Mouse (Mus musculus) embryonic facial prominence, embryonic 15.5 days (tissue): ENCODE results near the gene Spata7. TPM values are rescaled to one million over a fixed set of nuclear protein-coding genes. Genes with fewer than 3 reads are reported as not detected.
A peak's percentile ranks its signal among the peaks of the same experiment; 100 is the strongest.

ENCODE experiments used
- ATAC-seq: fragments of 200-750 bp; cut with Nextera tagmentation; 2 replicates; pipeline ENCODE4 v1.8.0; 2017; ENCODE audit warnings: low read depth, moderate TSS enrichment; ENCODE audit not compliant: insufficient number of reproducible peaks, low FRiP score, low TSS enrichment
- H3K27ac ChIP-seq: fragments of 300-500 bp; sonication (generic); replicated peaks from 2 replicates; pipeline ENCODE4 v1.5.1; 2015; ENCODE audit warnings: mild to moderate bottlenecking, inconsistent platforms
- H3K27me3 ChIP-seq: fragments of 300-500 bp; sonication (generic); 2 replicates; pipeline ENCODE4 v1.6.1; 2015; ENCODE audit warnings: inconsistent platforms
- H3K36me3 ChIP-seq: fragments of 300-500 bp; sonication (generic); 2 replicates; pipeline ENCODE4 v1.6.1; 2015; ENCODE audit warnings: mild to moderate bottlenecking, inconsistent platforms
- H3K4me1 ChIP-seq: fragments of 300-500 bp; sonication (generic); 2 replicates; pipeline ENCODE4 v1.6.1; 2015; ENCODE audit warnings: inconsistent platforms
- H3K4me2 ChIP-seq: fragments of 300-500 bp; sonication (generic); replicated peaks from 2 replicates; pipeline ENCODE4 v1.6.1; 2015; ENCODE audit warnings: mild to moderate bottlenecking, inconsistent platforms
- H3K4me3 ChIP-seq: fragments of 300-500 bp; sonication (generic); replicated peaks from 2 replicates; pipeline ENCODE4 v1.5.1; 2015; ENCODE audit warnings: mild to moderate bottlenecking, inconsistent platforms
- H3K9ac ChIP-seq: fragments of 300-500 bp; sonication (generic); 2 replicates; pipeline ENCODE4 v1.6.1; 2015; ENCODE audit warnings: inconsistent platforms
- H3K9me3 ChIP-seq: fragments of 300-500 bp; sonication (generic); replicated peaks from 2 replicates; pipeline ENCODE4 v1.6.1; 2016; ENCODE audit warnings: inconsistent platforms
- WGBS: fragments of 180-500 bp; shearing (Covaris S2); methylation state at CpG from one replicate; pipeline ENCODE4 v1.1.7; 2015; 5-methylcytosine and 5-hydroxymethylcytosine counted together
- polyA plus RNA-seq: library from polyadenylated mRNA; unstranded; fragments of >200 nt; fragmentation: Nextera tagmentation; extraction: Ambion mirVana; gene quantifications from 2 replicates; pipeline ENCODE4 v1.2.1, GENCODE M21; 2015

The Spata7 gene
- polyA plus RNA-seq, 1 experiment from 2014 or later, result 15.0 TPM

- Histone ChIP-seq H3K9me3 (no peaks in the 10 kb centered on the region), H3K4me3 (no peak overlapping the region), H3K27ac (no peak overlapping the region), H3K36me3 (peaks cover 14% of the 10 kb centered on the region; the same call in 1 of the 2 replicates), H3K4me1 (0 out of 2 replicates have a peak, but pooled peaks cover 3% of the 10 kb centered on the region), H3K9ac (no peak overlapping the region), H3K4me2 (no peak overlapping the region), H3K27me3 (no peaks in the 10 kb centered on the region)
- 59% methylated on average over 6 of the region's 6 CpGs for WGBS
- no peak for ATAC-seq
These were observed 45.9 kb downstream of the Spata7 start for GRCm38 (mm10) chr12:98673879-98674278.

- H3K27ac ChIP-seq, result 0 out of 2 replicates have a peak overlapping the region, but pooled peaks have one; percentile 71
- ATAC-seq, result peak; percentile 86
- 0 out of 2 replicates have a peak, but pooled peaks cover 3% of the 10 kb centered on the region for H3K4me1 ChIP-seq
- peak overlapping the region; percentile 34 for H3K4me3 ChIP-seq
- no peaks in the 10 kb centered on the region for H3K9me3 ChIP-seq
- no peak overlapping the region for H3K9ac ChIP-seq
- peaks cover 19% of the 10 kb centered on the region; the same call in 1 of the 2 replicates for H3K36me3 ChIP-seq
- no peaks in the 10 kb centered on the region for H3K27me3 ChIP-seq
- 12% methylated on average over 9 of the region's 9 CpGs for WGBS
- H3K4me2 ChIP-seq, result peak overlapping the region; percentile 49
These were observed 46.7 kb downstream of the Spata7 start for GRCm38 (mm10) chr12:98674627-98675143.

GRCm38 (mm10) chr12:98676861-98677260 is 48.9 kb downstream of the Spata7 start:
- Histone ChIP-seq H3K9me3 (no peaks in the 10 kb centered on the region), H3K27ac (no peak overlapping the region), H3K9ac (no peak overlapping the region), H3K27me3 (no peaks in the 10 kb centered on the region), H3K4me3 (no peak overlapping the region), H3K4me2 (no peak overlapping the region), H3K36me3 (peaks cover 27% of the 10 kb centered on the region), H3K4me1 (0 out of 2 replicates have a peak, but pooled peaks cover 3% of the 10 kb centered on the region)
- 88% methylated on average over 6 of the region's 6 CpGs for WGBS
- no peak for ATAC-seq

GRCm38 (mm10) chr12:98677336-98677735 is 49.4 kb downstream of the Spata7 start:
- Histone ChIP-seq H3K27ac (no peak overlapping the region), H3K9ac (no peak overlapping the region), H3K9me3 (no peaks in the 10 kb centered on the region), H3K36me3 (peaks cover 32% of the 10 kb centered on the region), H3K4me1 (0 out of 2 replicates have a peak, but pooled peaks cover 3% of the 10 kb centered on the region), H3K4me3 (no peak overlapping the region), H3K27me3 (no peaks in the 10 kb centered on the region), H3K4me2 (no peak overlapping the region)
- WGBS, result 53% methylated on average over 14 of the region's 14 CpGs
- no peak for ATAC-seq

GRCm38 (mm10) chr12:98679906-98680305 is 51.9 kb downstream of the Spata7 start:
- Histone ChIP-seq H3K27me3 (no peaks in the 10 kb centered on the region), H3K4me3 (no peak overlapping the region), H3K27ac (no peak overlapping the region), H3K4me1 (no peaks in the 10 kb centered on the region), H3K9ac (no peak overlapping the region), H3K4me2 (no peak overlapping the region), H3K9me3 (no peaks in the 10 kb centered on the region), H3K36me3 (peaks cover 35% of the 10 kb centered on the region)
- ATAC-seq, result no peak
- 88% methylated on average over 15 of the region's 15 CpGs for WGBS

GRCm38 (mm10) chr12:98682196-98682595 is 54.2 kb downstream of the Spata7 start:
- H3K36me3 ChIP-seq, result peaks cover 35% of the 10 kb centered on the region
- ATAC-seq, result no peak

GRCm38 (mm10) chr12:98683171-98683570 is 55.2 kb downstream of the Spata7 start:
- no peak overlapping the region for H3K4me3 ChIP-seq
- no peaks in the 10 kb centered on the region for H3K27me3 ChIP-seq
- WGBS, result 77% methylated on average over 11 of the region's 11 CpGs
- no peaks in the 10 kb centered on the region for H3K4me1 ChIP-seq
- H3K36me3 ChIP-seq, result peaks cover 35% of the 10 kb centered on the region
- no peak overlapping the region for H3K9ac ChIP-seq
- ATAC-seq, result no peak
- no peaks in the 10 kb centered on the region for H3K9me3 ChIP-seq
- no peak overlapping the region for H3K4me2 ChIP-seq
- no peak overlapping the region for H3K27ac ChIP-seq

More at GRCm38 (mm10) chr12:98682196-98682595, 54.2 kb downstream of the Spata7 start:
- Histone ChIP-seq H3K27ac (no peak overlapping the region), H3K4me2 (no peak overlapping the region), H3K4me1 (no peaks in the 10 kb centered on the region), H3K9me3 (no peaks in the 10 kb centered on the region), H3K27me3 (no peaks in the 10 kb centered on the region), H3K9ac (no peak overlapping the region), H3K4me3 (no peak overlapping the region)
- WGBS, result 84% methylated on average over 15 of the region's 15 CpGs

GRCm38 (mm10) chr12:98683574-98683973 is 55.6 kb downstream of the Spata7 start:
- Histone ChIP-seq H3K27me3 (no peaks in the 10 kb centered on the region), H3K4me1 (no peaks in the 10 kb centered on the region), H3K4me3 (no peak overlapping the region), H3K9me3 (no peaks in the 10 kb centered on the region), H3K36me3 (peaks cover 35% of the 10 kb centered on the region), H3K9ac (no peak overlapping the region), H3K4me2 (no peak overlapping the region), H3K27ac (no peak overlapping the region)
- 71% methylated on average over 6 of the region's 6 CpGs for WGBS
- ATAC-seq, result no peak

- Histone ChIP-seq H3K9me3 (no peaks in the 10 kb centered on the region), H3K36me3 (peaks cover 32% of the 10 kb centered on the region), H3K4me3 (no peak overlapping the region), H3K27me3 (no peaks in the 10 kb centered on the region), H3K4me2 (no peak overlapping the region), H3K27ac (no peak overlapping the region), H3K4me1 (no peaks in the 10 kb centered on the region), H3K9ac (no peak overlapping the region)
- WGBS, result 88% methylated on average over 8 of the region's 8 CpGs
- ATAC-seq, result no peak
These were observed 62.3 kb downstream of the Spata7 start for GRCm38 (mm10) chr12:98690230-98690629.

- no peaks in the 10 kb centered on the region for H3K4me1 ChIP-seq
- 41% methylated on average over 5 of the region's 5 CpGs for WGBS
- no peaks in the 10 kb centered on the region for H3K9me3 ChIP-seq
- H3K9ac ChIP-seq, result no peak overlapping the region
- no peak for ATAC-seq
- H3K27me3 ChIP-seq, result no peaks in the 10 kb centered on the region
- H3K4me2 ChIP-seq, result no peak overlapping the region
- H3K27ac ChIP-seq, result no peak overlapping the region
- H3K36me3 ChIP-seq, result peaks cover 25% of the 10 kb centered on the region
- H3K4me3 ChIP-seq, result no peak overlapping the region
These were observed 69.2 kb downstream of the Spata7 start for GRCm38 (mm10) chr12:98697202-98697601.

GRCm38 (mm10) chr12:98701564-98701963 is 73.6 kb downstream of the Spata7 start:
- no peak for ATAC-seq
- Histone ChIP-seq H3K4me3 (no peak overlapping the region), H3K4me1 (no peaks in the 10 kb centered on the region), H3K36me3 (peaks cover 12% of the 10 kb centered on the region; the same call in 1 of the 2 replicates), H3K27ac (no peak overlapping the region), H3K9me3 (no peaks in the 10 kb centered on the region), H3K4me2 (no peak overlapping the region), H3K9ac (no peak overlapping the region), H3K27me3 (no peaks in the 10 kb centered on the region)
- 79% methylated on average over 9 of the region's 9 CpGs for WGBS

- no peaks in the 10 kb centered on the region for H3K27me3 ChIP-seq
- no peaks in the 10 kb centered on the region for H3K9me3 ChIP-seq
- H3K4me1 ChIP-seq, result no peaks in the 10 kb centered on the region
- no peak overlapping the region for H3K9ac ChIP-seq
- peaks cover 9% of the 10 kb centered on the region; the same call in 1 of the 2 replicates for H3K36me3 ChIP-seq
- WGBS, result 40% methylated on average over 2 of the region's 2 CpGs
- no peak for ATAC-seq
- no peak overlapping the region for H3K4me3 ChIP-seq
- H3K4me2 ChIP-seq, result no peak overlapping the region
- no peak overlapping the region for H3K27ac ChIP-seq
These were observed 75.6 kb downstream of the Spata7 start for GRCm38 (mm10) chr12:98703554-98703953.
